Mouse (Mus musculus): Measurements from ENCODE around the gene Etfdh. TPM values are rescaled to one million over a fixed set of nuclear protein-coding genes. Genes with fewer than 3 reads are reported as not detected.
"Not testable (repeated sequence)": the region's sequence is repeated elsewhere in the genome, so short reads cannot be mapped to it uniquely, and the experiment has no call there.

The Etfdh gene
- polyA plus RNA-seq, 1 experiment = 354 TPM

DNA sequence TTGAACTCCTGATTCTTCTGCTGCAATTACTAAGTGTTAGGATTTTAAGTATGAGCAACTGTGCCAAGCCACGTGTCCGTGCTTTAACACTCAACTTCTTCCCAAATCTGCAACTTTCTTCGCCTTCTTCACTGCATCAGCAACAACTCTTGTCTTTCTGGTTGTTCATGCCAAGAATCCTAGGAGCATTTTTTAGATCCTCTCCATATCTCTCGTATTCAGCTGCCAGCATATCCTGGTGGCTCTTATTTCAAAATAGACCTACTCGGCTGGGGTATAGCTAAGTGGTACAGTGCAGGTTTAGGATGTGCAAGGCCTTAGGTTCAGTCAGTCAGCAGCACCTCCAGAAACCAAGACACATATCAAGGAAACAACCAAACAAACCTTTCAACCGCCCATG lies 51.7 kb downstream of the Etfdh start:
- Histone ChIP-seq H3K4me1 (ENCODE audit: control insufficient read depth, insufficient read depth, low read length) (peaks cover 5% of the 10 kb centered on the region; the same call in 1 of the 2 replicates), H3K36me3 (ENCODE audit: control insufficient read depth, insufficient read depth, low read length) (no peaks in the 10 kb centered on the region), H3K4me3 (ENCODE audit: insufficient read depth, low read depth, low read length) (no peak overlapping the region), H3K27ac (ENCODE audit: insufficient read depth, low read depth, low read length) (peak overlapping the region; percentile 89), H3K27me3 (replicated peaks; ENCODE audit: control insufficient read depth, insufficient read depth, low read length) (no peaks in the 10 kb centered on the region)
- TF ChIP-seq CTCF (conservative IDR thresholded peaks at IDR 0.05; ENCODE audit: insufficient read depth, insufficient read length, low read depth, low read length) = no peak
- WGBS = 70% methylated on average over 6 of the region's 6 CpGs
- no peak for DNase-seq

DNA sequence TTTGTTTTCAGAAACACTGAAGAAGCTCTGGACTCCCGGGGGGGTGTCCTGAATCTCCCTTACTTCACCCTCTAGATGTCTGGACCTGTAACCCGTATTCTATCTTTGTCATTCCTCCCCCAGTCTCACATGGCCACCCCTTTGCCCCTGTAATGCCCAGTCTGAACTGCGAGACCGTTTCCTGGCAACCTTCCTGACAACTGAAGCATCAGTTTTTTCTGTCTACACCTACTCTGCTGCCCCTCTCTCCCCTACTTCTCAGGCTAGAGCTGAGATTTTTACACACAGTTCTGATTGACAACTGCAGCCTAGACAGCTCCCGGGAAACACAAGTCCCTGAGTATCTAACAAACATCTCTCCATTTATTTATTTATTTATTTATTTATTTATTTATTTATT lies 52.4 kb downstream of the Etfdh start:
- H3K27ac ChIP-seq (ENCODE audit: insufficient read depth, low read depth, low read length) = no peak overlapping the region
- DNase-seq = peak; percentile 50
- 15% methylated on average over 5 of the region's 5 CpGs for WGBS

DNA sequence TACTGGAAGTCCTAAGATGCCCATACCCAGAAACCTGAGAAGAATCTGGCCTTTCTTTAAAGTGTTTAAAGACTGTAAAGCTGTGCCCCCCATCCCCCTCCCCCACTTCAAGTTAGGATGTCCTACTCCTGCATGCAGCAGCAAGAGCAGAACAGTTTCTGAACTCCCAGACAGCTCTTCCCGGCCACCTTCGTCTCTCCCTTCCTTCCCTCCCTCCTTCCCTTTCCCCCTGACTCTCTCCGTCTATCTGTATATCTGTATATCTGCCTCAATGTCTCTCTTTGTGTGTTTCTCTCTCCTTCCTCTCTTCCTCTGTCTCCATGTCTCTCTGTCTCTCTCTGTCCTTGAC lies 52.9 kb downstream of the Etfdh start:
- whole genome bisulfite sequencing = 19% methylated on average over 3 of the region's 3 CpGs
- Histone ChIP-seq H3K27me3 (replicated peaks; ENCODE audit: control insufficient read depth, insufficient read depth, low read length) (no peaks in the 10 kb centered on the region), H3K4me1 (ENCODE audit: control insufficient read depth, insufficient read depth, low read length) (peaks cover 5% of the 10 kb centered on the region; the same call in 1 of the 2 replicates), H3K27ac (ENCODE audit: insufficient read depth, low read depth, low read length) (no peak overlapping the region), H3K4me3 (ENCODE audit: insufficient read depth, low read depth, low read length) (no peak overlapping the region), H3K36me3 (ENCODE audit: control insufficient read depth, insufficient read depth, low read length) (no peaks in the 10 kb centered on the region)
- DNase-seq = no peak
- TF ChIP-seq CTCF (conservative IDR thresholded peaks at IDR 0.05; ENCODE audit: insufficient read depth, insufficient read length, low read depth, low read length) (no peak), POLR2A (IDR thresholded peaks at IDR 0.05; ENCODE audit: low read depth, low read length) (no peak)

More for the DNA sequence above, 52.4 kb downstream of the Etfdh start:
- TF ChIP-seq POLR2A (IDR thresholded peaks at IDR 0.05; ENCODE audit: low read depth, low read length) = no peak
- no peak for TF ChIP-seq CTCF (conservative IDR thresholded peaks at IDR 0.05; ENCODE audit: insufficient read depth, insufficient read length, low read depth, low read length)
- Histone ChIP-seq H3K4me3 (ENCODE audit: insufficient read depth, low read depth, low read length) (no peak overlapping the region), H3K27me3 (replicated peaks; ENCODE audit: control insufficient read depth, insufficient read depth, low read length) (no peaks in the 10 kb centered on the region), H3K4me1 (ENCODE audit: control insufficient read depth, insufficient read depth, low read length) (peaks cover 5% of the 10 kb centered on the region; the same call in 1 of the 2 replicates), H3K36me3 (ENCODE audit: control insufficient read depth, insufficient read depth, low read length) (no peaks in the 10 kb centered on the region)

DNA sequence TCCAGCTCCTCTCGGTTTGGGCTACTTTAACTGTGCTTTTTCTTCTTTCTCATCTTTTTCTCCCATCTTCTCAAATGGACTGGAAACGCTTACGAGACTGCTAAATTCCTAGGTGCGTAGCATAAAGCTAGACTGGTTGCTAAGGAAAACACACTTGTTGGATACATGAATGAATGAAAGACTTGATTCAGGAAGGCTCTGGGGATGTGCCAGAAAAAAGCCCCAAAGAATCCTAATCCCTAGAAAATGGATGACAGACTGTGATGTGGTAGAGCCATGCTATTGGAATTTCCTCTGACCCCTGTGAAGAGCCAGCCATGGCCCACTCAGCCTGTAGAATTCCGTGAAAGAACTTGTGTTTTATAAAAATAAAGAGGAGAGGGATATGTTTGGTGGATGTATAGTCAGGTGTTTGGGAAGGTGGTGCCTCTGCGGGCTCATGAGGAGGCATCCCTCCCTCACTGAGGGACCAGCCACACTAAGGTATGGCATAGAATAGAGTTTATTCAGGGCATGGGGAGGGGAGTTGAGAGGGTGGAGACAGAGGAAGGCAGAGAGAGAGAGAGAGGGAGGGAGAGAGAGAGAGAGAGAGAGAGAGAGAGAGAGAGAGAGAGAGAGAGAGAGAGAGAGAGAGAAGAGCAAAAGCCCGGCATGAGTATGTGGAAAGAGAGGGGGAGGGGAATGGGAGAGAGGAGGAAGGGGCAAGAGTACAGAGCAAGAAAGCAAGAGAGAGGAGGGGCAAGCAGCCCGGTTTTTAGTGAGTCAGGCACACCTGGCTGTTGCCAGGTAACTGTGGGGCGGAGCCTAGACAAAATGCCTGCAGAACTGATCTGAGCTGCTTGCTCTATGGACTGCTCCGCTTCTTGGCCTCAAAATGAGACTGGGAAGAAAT lies 53.5 kb downstream of the Etfdh start:
- peaks cover 5% of the 10 kb centered on the region; the same call in 1 of the 2 replicates for H3K4me1 ChIP-seq (ENCODE audit: control insufficient read depth, insufficient read depth, low read length)
- no peaks in the 10 kb centered on the region for H3K27me3 ChIP-seq (replicated peaks; ENCODE audit: control insufficient read depth, insufficient read depth, low read length)
- H3K27ac ChIP-seq (ENCODE audit: insufficient read depth, low read depth, low read length) = no peak overlapping the region
- WGBS = 51% methylated on average over 10 of the region's 10 CpGs
- no peaks in the 10 kb centered on the region for H3K36me3 ChIP-seq (ENCODE audit: control insufficient read depth, insufficient read depth, low read length)
- DNase-seq = peak; percentile 74
- no peak overlapping the region for H3K4me3 ChIP-seq (ENCODE audit: insufficient read depth, low read depth, low read length)
- TF ChIP-seq POLR2A (IDR thresholded peaks at IDR 0.05; ENCODE audit: low read depth, low read length) = no peak
- no peak for TF ChIP-seq CTCF (conservative IDR thresholded peaks at IDR 0.05; ENCODE audit: insufficient read depth, insufficient read length, low read depth, low read length)

DNA sequence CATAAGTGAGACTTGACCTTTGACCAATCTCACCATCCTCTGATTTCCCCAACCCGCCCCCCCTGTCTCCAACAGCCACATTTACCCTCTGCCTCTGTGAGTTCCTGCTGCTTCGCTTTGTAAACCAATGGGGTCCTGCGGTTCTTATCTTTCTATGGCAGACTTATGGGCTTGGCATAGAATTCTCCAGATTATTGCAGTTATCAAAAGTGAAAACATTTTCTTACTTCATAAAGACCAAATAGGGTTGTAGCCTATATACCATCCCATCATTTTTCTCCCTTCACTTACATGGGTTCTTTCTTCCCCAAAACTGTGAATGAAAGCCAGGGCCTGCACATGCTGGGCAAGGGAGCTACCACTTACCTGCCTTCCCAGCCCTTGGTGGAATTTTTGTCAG lies 55.0 kb downstream of the Etfdh start:
- Histone ChIP-seq H3K27me3 (replicated peaks; ENCODE audit: control insufficient read depth, insufficient read depth, low read length) (no peaks in the 10 kb centered on the region), H3K4me1 (ENCODE audit: control insufficient read depth, insufficient read depth, low read length) (peaks cover 5% of the 10 kb centered on the region; the same call in 1 of the 2 replicates), H3K27ac (ENCODE audit: insufficient read depth, low read depth, low read length) (no peak overlapping the region), H3K4me3 (ENCODE audit: insufficient read depth, low read depth, low read length) (no peak overlapping the region), H3K36me3 (ENCODE audit: control insufficient read depth, insufficient read depth, low read length) (no peaks in the 10 kb centered on the region)
- TF ChIP-seq POLR2A (IDR thresholded peaks at IDR 0.05; ENCODE audit: low read depth, low read length) (no peak), CTCF (conservative IDR thresholded peaks at IDR 0.05; ENCODE audit: insufficient read depth, insufficient read length, low read depth, low read length) (no peak)
- 94% methylated on average over 3 of the region's 3 CpGs for WGBS
- DNase-seq = no peak

DNA sequence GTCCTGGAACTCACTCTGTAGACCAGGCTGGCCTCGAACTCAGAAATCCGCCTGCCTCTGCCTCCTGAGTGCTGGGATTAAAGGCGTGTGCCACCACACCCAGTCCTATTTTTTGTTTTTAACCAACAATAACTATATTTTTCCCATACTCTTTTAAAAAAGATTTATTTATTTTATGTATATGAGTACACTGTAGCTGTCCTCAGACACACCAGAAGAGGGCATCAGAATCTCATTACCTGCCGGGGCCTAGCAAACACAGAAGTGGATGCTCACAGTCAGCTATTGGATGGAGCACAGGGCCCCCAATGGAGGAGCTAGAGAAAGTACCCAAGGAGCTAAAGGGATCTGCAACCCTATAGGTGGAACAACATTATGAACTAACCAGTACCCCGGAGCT lies 55.9 kb downstream of the Etfdh start:
- H3K36me3 ChIP-seq (ENCODE audit: control insufficient read depth, insufficient read depth, low read length); H3K27ac ChIP-seq (ENCODE audit: insufficient read depth, low read depth, low read length); H3K27me3 ChIP-seq (replicated peaks; ENCODE audit: control insufficient read depth, insufficient read depth, low read length); H3K4me1 ChIP-seq (ENCODE audit: control insufficient read depth, insufficient read depth, low read length); DNase-seq; H3K4me3 ChIP-seq (ENCODE audit: insufficient read depth, low read depth, low read length): not testable (repeated sequence)
- 94% methylated on average over 5 of the region's 5 CpGs for WGBS

DNA sequence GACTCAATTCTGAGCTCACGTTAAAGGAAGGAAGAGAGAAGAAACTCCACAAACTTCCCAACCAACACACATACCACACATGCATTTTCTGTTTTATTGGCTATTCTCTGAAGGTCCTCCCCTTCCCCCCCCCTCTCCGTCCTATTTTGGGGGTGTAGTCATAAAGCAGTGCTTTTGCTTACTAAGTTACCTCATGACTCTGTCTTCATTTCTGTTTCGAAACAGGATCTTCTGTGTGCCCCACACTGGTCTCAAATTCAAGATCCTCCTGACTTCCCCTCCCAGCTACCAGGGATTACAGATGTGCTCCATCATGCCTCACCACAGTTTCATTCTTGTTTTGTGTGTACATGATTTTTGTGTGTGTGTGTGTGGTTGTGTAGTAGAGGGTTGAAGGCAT lies 56.9 kb downstream of the Etfdh start:
- TF ChIP-seq POLR2A (IDR thresholded peaks at IDR 0.05; ENCODE audit: low read depth, low read length) = no peak
- no peak for TF ChIP-seq CTCF (conservative IDR thresholded peaks at IDR 0.05; ENCODE audit: insufficient read depth, insufficient read length, low read depth, low read length)
- DNase-seq = no peak
- H3K36me3 ChIP-seq (ENCODE audit: control insufficient read depth, insufficient read depth, low read length) = no peaks in the 10 kb centered on the region
- 0 out of 2 replicates have a peak, but pooled peaks cover under 1% of the 10 kb centered on the region for H3K4me1 ChIP-seq (ENCODE audit: control insufficient read depth, insufficient read depth, low read length)
- H3K4me3 ChIP-seq (ENCODE audit: insufficient read depth, low read depth, low read length) = no peak overlapping the region
- WGBS = 54% methylated on average over 3 of the region's 3 CpGs
- no peaks in the 10 kb centered on the region for H3K27me3 ChIP-seq (replicated peaks; ENCODE audit: control insufficient read depth, insufficient read depth, low read length)
- H3K27ac ChIP-seq (ENCODE audit: insufficient read depth, low read depth, low read length) = no peak overlapping the region
